Mouse (Mus musculus) limb, embryonic 10.5 days (tissue): Measurements from ENCODE around the gene Gm11032. TPM values are rescaled to one million over a fixed set of nuclear protein-coding genes. Genes with fewer than 3 reads are reported as not detected.
"Not testable (repeated sequence)": the region's sequence is repeated elsewhere in the genome, so short reads cannot be mapped to it uniquely, and the experiment has no call there.

Experiments
- DNase-seq: peaks from one replicate; pipeline ENCODE4 v3.0.0-alpha.2; 2017; ENCODE audit warnings: low spot score
- H3K27ac ChIP-seq: fragments of 300-500 bp; sonication (generic); 2 replicates; pipeline ENCODE4 v1.5.1; 2016; ENCODE audit warnings: mild to moderate bottlenecking
- H3K27me3 ChIP-seq: fragments of 300-500 bp; sonication (generic); 2 replicates; pipeline ENCODE4 v1.6.1; 2016; ENCODE audit warnings: low read depth, mild to moderate bottlenecking; ENCODE audit not compliant: poor library complexity, severe bottlenecking
- H3K36me3 ChIP-seq: fragments of 300-500 bp; sonication (generic); 2 replicates; pipeline ENCODE4 v1.6.1; 2016; ENCODE audit warnings: mild to moderate bottlenecking, moderate library complexity
- H3K4me1 ChIP-seq: fragments of 300-500 bp; sonication (generic); 2 replicates; pipeline ENCODE4 v1.6.1; 2016
- H3K4me3 ChIP-seq: fragments of 300-500 bp; sonication (generic); 2 replicates; pipeline ENCODE4 v1.5.1; 2016; ENCODE audit warnings: mild to moderate bottlenecking, moderate library complexity
- H3K9me3 ChIP-seq: fragments of 300-500 bp; sonication (generic); replicated peaks from 2 replicates; pipeline ENCODE4 v1.6.1; 2016; ENCODE audit warnings: mild to moderate bottlenecking
- WGBS: fragments of 180-500 bp; shearing (Covaris S2); methylation state at CpG from one replicate; pipeline ENCODE4 v1.1.7; 2016; 5-methylcytosine and 5-hydroxymethylcytosine counted together
- polyA plus RNA-seq: library from polyadenylated mRNA; unstranded; fragments of >200 nt; fragmentation: Nextera tagmentation; extraction: Ambion mirVana; gene quantifications from 2 replicates; pipeline ENCODE4 v1.2.1, GENCODE M21; 2016

Gene Gm11032
- polyA plus RNA-seq, 1 experiment from 2014 or later = not detected

DNA sequence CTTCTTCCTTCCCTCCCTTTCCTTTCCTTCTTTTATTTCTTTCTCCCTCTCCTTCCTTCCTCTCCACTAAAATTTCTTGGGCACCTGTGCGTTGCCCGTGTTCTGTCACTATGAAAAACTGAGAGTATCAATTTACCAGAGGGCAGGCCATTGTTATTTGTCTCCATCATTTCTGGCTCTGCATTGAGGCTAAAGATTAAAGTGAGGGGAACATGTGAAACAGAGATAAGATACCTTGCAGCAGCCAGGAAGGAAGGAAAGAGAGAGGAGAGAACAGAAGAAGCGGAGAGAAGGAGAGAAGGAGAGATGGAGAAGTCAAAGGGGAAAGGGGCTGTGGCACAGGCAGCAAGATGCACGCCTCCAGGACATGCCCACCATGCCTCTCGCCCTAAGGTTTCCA, 14.5 kb downstream of the Gm11032 start:
- WGBS = 78% methylated on average over 5 of the region's 5 CpGs
- H3K4me3 ChIP-seq = no peak overlapping the region
- no peaks in the 10 kb centered on the region for H3K9me3 ChIP-seq
- DNase-seq = no peak
- H3K27ac ChIP-seq = no peak overlapping the region
- no peaks in the 10 kb centered on the region for H3K27me3 ChIP-seq
- H3K36me3 ChIP-seq = no peaks in the 10 kb centered on the region
- H3K4me1 ChIP-seq = peaks cover 34% of the 10 kb centered on the region

DNA sequence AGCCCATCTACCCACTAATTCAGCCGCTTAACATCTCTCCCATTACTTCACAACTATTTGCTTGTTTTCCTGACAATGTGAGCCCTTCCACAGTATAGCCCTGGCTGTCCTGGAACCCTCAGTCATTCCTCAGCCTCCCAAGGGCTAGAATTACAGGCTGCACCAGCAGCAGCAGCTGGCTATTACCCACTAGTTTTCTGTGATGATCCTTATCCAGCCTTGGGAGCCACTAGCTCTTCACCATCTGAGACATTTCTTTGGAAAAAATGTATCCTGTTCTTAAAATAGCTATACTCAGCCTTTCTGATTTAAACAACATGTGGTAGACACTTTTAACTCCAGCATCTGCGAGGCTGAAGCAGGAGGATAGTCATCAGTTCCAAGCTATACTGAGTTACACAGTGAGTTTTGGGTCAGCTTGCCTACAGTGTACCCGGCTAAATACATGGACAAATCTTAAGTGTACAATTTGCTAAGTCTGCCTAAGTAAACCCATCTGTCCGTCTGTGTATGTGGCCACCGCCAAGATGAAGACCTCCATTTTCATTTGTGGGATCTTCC, 17.0 kb downstream of the Gm11032 start:
- DNase-seq = no peak
- Histone ChIP-seq H3K27me3 (no peaks in the 10 kb centered on the region), H3K4me1 (peaks cover 19% of the 10 kb centered on the region), H3K36me3 (peaks cover 20% of the 10 kb centered on the region), H3K27ac (peak overlapping the region; percentile 86), H3K9me3 (no peaks in the 10 kb centered on the region), H3K4me3 (peak overlapping the region; percentile 95)
- 49% methylated on average over 5 of the region's 5 CpGs for WGBS

DNA sequence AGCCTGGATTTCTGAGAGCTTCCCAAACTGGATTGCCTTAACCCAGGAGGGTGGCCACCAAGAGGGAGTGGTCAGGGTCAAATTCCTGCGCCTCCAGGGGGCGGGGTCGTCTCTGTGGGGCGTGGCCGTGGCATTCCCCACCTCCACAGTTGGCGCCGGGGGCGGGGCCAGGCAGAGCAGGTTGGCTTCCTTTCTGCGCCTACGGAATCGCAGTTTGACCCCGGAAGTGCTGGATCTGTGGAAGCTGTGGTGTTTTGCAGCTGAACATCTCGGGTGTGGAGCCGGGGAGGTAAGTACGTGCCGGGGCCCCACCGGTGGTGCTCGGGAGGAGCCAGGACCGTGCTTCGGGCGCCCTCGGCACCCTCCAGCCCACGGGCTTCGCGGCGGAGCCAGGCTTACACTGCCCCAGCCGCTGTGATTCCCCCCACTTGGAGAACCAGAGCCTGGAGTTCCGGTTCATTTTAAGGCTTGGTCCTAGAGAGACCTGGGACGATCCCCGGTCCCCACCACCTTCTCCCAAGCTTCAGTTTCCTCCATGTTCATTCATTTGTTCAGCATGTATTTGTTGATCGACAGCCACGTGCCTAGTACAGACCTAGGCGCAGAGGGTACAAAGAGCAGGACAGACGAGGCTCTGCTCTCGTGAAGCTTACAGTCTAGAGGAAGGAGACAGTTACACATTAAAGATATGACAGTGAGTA, 17.8 kb downstream of the Gm11032 start, which contains the start of gene Ascc2:
Gene Ascc2 (plus strand): TSS at position 214 of the 701 bp plus-strand sequence.
- under 1% methylated on average over 35 of the region's 35 CpGs for WGBS
- DNase-seq = peak; percentile 99
- Histone ChIP-seq H3K27me3 (no peaks in the 10 kb centered on the region), H3K4me1 (peaks cover 19% of the 10 kb centered on the region), H3K4me3 (peak within 1 kb of the TSS; percentile 95), H3K9me3 (no peaks in the 10 kb centered on the region), H3K27ac (peak within 1 kb of the TSS; percentile 86), H3K36me3 (peaks cover 27% of the 10 kb centered on the region)

DNA sequence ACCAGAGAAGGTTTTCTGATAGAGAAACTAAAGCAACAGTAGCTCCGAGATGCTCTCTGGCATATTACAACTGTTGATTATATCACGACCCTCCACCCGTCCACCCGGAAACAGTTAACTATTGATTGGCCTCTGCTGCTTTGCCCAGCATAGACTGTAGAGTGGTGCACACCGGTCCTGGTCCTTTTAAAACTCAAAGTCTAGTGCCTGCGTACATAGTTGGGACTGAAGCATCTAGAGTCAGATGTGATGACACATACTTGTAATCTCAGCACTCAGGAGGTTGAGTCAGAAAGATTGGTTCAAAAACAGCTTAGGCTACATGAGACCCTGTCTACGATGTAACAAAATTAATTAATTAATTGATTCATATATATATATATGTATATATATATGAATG, 18.4 kb downstream of the Gm11032 start:
- Histone ChIP-seq H3K4me1 (peaks cover 19% of the 10 kb centered on the region), H3K9me3 (no peaks in the 10 kb centered on the region), H3K36me3 (peaks cover 31% of the 10 kb centered on the region), H3K27ac (peak overlapping the region; percentile 86), H3K27me3 (no peaks in the 10 kb centered on the region), H3K4me3 (peak overlapping the region; percentile 95)
- DNase-seq = no peak
- 32% methylated on average over 7 of the region's 7 CpGs for WGBS

DNA sequence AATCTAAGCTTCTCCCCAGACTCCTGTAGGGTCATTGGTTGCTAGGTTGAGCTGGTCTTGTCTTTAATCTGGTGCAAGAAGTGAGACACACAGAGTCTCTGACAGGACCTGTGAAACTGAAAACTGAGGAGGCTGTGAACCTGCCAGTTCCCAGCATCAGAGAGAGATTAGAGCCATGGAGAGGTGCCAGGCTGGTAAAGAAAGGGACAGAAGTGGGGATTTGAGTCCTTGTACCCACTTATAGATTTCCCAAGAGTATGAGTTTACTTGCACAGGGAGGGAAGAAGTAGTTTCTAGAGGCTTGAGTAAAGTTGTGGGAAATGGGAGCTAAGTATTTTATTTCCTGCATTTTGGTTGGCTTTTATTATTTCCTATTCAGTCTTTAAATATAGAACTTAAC, 21.3 kb downstream of the Gm11032 start:
- H3K27me3 ChIP-seq = no peaks in the 10 kb centered on the region

DNA sequence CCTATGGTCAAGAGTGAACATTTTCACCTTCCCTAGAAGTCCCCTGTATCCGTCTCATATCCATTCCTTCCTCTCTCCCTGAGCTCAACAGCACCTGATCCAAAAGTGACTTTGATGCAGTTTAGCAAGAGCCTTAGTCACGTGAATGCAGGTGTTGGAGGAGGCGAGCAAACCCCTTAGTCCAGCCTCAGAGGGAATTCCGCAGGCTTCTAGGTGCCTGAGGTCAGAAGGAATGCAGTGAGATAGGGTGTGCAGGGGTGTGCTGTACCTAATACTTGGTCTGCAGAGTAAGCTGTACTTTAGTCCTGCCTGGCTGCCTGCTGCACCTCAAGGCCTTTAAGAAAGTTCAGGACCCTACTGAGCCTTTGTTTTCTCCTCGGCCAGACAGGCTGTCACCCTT, 23.9 kb downstream of the Gm11032 start:
- no peaks in the 10 kb centered on the region for H3K27me3 ChIP-seq
- no peak for DNase-seq
- no peak overlapping the region for H3K27ac ChIP-seq
- no peak overlapping the region for H3K4me3 ChIP-seq
- H3K4me1 ChIP-seq = peaks cover 6% of the 10 kb centered on the region; the same call in 1 of the 2 replicates
- H3K9me3 ChIP-seq = no peaks in the 10 kb centered on the region
- 73% methylated on average over 5 of the region's 5 CpGs for WGBS
- peaks cover 72% of the 10 kb centered on the region for H3K36me3 ChIP-seq

More for the DNA sequence above, 21.3 kb downstream of the Gm11032 start:
- Histone ChIP-seq H3K4me3 (no peak overlapping the region), H3K27ac (no peak overlapping the region), H3K9me3 (no peaks in the 10 kb centered on the region), H3K4me1 (peaks cover 19% of the 10 kb centered on the region), H3K36me3 (peaks cover 47% of the 10 kb centered on the region)
- no peak for DNase-seq

DNA sequence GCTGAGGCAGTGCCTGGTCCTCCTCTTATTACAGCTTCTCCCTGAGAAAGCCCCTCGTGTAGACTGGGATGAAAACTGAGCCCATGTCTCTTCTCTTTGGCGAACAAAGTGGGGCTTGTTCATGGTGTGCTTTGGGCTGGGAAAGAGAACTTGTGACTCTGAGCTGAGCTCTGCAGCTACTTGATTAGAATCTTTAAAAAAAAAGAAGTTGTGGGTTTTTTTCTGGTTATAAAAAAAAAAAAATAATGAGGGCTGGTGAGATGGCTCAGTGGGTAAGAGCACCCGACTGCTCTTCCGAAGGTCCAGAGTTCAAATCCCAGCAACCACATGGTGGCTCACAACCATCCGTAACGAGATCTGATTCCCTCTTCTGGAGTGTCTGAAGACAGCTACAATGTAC, 25.3 kb downstream of the Gm11032 start:
- not testable (repeated sequence) for H3K27me3 ChIP-seq, DNase-seq, H3K9me3 ChIP-seq, H3K4me1 ChIP-seq, H3K27ac ChIP-seq, H3K4me3 ChIP-seq
- WGBS = 93% methylated on average over 6 of the region's 6 CpGs
- peaks cover 80% of the 10 kb centered on the region for H3K36me3 ChIP-seq

DNA sequence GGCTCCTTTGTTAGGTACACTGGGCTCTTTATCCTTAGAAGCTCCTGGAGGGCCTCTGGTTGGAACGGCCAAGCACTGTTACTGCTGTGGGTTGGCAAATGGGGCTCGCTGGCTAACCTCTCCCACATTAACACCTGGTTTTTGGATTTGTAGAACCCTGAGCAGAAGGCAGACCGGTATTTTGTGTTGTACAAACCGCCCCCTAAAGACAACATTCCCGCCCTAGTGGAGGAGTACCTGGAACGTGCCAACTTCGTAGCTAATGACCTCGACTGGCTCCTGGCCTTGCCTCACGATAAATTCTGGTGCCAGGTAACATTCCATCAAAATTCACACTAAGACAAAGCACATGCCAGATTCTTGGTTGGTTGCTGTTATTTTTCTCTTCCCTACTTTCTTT, 26.5 kb downstream of the Gm11032 start:
- Histone ChIP-seq H3K36me3 (peaks cover 80% of the 10 kb centered on the region), H3K4me3 (no peak overlapping the region), H3K27ac (no peak overlapping the region), H3K27me3 (no peaks in the 10 kb centered on the region), H3K4me1 (no peaks in the 10 kb centered on the region), H3K9me3 (no peaks in the 10 kb centered on the region)
- DNase-seq = no peak
- WGBS = 97% methylated on average over 9 of the region's 9 CpGs

DNA sequence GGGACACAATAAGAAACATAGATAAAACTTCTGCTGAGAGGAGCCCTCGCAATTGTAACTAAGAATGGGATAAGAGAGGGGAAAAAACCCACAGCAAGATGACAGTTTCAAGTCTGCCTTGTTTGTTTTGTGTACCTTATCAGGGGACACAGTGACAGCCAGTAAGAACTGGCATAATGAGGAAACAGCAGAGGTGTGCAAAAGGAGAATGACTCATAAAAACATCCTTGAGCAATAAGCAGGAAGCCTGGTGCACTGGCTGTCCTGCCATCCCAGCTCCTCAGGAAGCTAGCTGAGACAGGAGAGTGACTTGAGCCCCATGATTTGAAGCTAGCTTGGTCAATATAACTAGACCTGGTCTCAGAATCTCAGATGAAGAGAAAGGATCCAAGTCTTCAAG, 40.0 kb downstream of the Gm11032 start:
- Histone ChIP-seq H3K27ac (no peak overlapping the region), H3K9me3 (no peaks in the 10 kb centered on the region), H3K4me1 (no peaks in the 10 kb centered on the region), H3K4me3 (no peak overlapping the region), H3K36me3 (peaks cover 79% of the 10 kb centered on the region), H3K27me3 (no peaks in the 10 kb centered on the region)
- no peak for DNase-seq
- WGBS = 95% methylated on average over 1 of the region's 1 CpGs

DNA sequence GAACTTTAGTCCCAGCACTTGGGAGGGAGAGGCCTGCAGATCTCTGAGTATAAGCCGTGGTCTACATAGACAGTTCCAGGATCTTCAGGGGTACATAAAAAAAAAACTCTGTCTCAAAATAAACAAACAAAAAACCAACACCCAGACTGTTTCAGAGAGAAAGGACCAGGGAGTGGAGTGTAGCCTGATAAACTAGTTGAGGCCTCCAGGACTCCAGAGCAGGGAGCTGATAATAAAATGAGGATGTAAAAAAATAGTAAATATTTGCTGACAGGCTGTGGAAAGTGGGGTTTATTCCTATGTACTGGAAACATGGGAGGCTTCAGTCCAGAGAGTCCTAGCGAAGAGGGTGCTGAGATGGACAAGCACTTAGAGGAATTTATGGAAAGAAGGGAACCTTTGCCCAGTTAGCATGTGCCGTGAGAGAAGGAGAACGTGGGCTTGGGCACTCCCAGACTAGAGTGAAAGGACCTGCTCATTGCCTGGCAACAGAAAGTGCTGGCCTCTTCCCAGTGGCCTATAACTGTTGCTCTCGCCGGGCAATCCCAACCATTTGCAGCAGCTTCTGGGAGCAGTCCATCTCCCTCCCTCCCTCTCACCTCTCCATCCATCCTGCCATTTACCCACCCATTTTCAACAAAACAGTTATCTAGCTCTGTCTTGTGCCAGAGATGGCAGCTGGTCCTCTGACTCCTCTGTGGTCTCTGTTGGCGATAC, 40.6 kb downstream of the Gm11032 start:
- no peaks in the 10 kb centered on the region for H3K27me3 ChIP-seq
- no peak overlapping the region for H3K27ac ChIP-seq
- WGBS = 88% methylated on average over 7 of the region's 7 CpGs
- H3K9me3 ChIP-seq = no peaks in the 10 kb centered on the region
- no peak for DNase-seq
- H3K4me1 ChIP-seq = no peaks in the 10 kb centered on the region
- no peak overlapping the region for H3K4me3 ChIP-seq
- H3K36me3 ChIP-seq = peaks cover 76% of the 10 kb centered on the region

DNA sequence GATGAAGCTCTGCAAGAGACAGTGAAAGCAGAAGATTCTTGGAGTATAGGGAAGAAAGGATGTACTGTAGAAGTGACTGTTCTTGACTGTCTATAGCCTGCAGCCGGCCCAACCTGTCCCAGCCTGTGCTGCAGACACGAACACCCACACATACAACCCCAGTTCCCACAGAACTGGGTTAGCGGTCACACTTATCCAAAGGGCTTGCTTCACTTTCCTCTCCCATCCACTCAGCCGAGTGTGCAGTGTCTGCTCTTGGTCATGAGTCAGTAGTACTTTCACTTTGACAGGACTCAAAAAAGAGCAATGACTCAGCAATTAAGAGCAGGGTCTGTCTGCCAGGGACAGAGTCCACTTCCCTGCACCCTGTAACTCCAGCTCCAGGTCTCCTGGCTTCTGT, 41.5 kb downstream of the Gm11032 start:
- Histone ChIP-seq H3K4me3 (no peak overlapping the region), H3K27ac (no peak overlapping the region), H3K27me3 (no peaks in the 10 kb centered on the region), H3K36me3 (peaks cover 70% of the 10 kb centered on the region), H3K9me3 (no peaks in the 10 kb centered on the region), H3K4me1 (no peaks in the 10 kb centered on the region)
- no peak for DNase-seq
- WGBS = 86% methylated on average over 4 of the region's 4 CpGs

DNA sequence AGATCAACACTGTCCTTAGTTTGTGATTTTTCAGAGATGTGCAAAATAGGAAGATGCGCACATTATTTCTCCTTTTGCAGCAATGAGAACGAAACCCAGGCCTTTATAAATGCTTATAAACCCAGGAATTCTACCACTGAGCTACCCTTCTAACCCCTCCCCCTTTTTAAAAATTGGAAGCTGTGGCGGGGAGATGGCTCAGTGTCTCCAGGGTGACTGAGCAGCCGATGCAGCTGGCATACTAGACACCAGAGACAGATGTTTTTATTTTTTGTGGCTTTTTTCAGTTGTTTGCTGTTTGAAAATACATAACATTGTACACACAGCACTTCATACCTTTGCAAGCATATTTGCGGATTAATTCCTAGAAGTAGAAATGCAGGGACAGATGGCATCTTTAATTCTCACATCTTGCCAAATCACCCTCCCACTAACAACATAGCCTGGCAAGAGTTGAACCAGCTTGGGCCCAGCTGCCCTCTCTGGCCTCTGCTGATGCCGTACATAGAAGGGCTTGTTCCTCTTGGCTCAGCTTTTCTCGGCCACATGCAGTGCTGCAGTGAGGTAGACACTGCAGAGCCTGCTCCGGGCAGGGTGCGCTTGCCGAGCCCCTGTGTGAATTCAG, 42.1 kb downstream of the Gm11032 start:
- no peak overlapping the region for H3K27ac ChIP-seq
- H3K4me1 ChIP-seq = no peaks in the 10 kb centered on the region
- no peak for DNase-seq
- no peaks in the 10 kb centered on the region for H3K9me3 ChIP-seq
- no peak overlapping the region for H3K4me3 ChIP-seq
- WGBS = 87% methylated on average over 10 of the region's 10 CpGs
- no peaks in the 10 kb centered on the region for H3K27me3 ChIP-seq
- peaks cover 69% of the 10 kb centered on the region for H3K36me3 ChIP-seq

DNA sequence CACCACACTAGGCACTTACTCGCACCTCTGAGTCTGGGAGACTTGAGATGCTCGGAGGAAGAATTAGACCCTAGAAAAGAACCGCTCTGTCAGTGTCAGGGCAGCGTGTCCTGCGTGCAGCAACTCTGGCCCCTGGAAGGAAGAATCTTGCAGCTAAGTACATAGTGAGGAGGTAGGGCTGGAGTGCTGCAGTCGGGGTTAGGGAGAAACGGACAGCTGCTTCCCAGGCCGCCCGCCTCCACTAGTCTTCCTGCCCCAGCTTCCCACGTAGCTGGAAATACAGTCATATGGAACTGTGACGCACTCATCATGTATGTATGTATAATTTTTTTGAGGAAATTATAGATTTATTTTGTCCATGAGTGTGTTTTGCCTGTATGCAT, 42.6 kb downstream of the Gm11032 start:
- H3K27ac ChIP-seq = no peak overlapping the region
- H3K4me1 ChIP-seq = no peaks in the 10 kb centered on the region
- 92% methylated on average over 11 of the region's 11 CpGs for WGBS
- H3K36me3 ChIP-seq = peaks cover 72% of the 10 kb centered on the region
- DNase-seq = no peak
- H3K9me3 ChIP-seq = no peaks in the 10 kb centered on the region
- H3K27me3 ChIP-seq = no peaks in the 10 kb centered on the region
- H3K4me3 ChIP-seq = no peak overlapping the region
